Mouse (Mus musculus): ENCODE measurements at regions not wholly inside any gene's neighbourhood (a gene's known extent, or its start where the extent isn't known, plus 50 kb on each side); places are given as distances from the start of the nearest gene placed in this dataset.

DNA sequence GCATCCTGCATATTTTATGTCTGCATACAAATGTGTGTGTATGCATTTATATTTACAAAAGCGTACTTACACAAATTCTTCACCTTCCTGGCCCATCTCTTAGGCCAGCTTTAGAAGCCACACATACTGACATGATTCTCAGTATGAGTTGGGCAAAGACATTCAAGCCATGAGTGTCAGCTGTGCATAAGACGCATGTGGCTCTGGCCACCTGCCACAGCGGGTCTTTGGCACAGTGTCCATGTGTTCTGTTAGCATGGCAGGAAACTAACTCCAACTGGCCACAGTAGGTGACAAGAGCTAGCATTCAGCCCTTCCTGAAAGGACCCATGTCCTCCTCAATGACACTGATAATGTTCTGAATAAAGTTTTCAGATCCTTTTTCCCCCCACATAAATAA lies 49.8 kb upstream of the Mbnl2 start:
- TF ChIP-seq EP300 (IDR thresholded peaks at IDR 0.05; ENCODE audit: insufficient read depth, low read depth, low read length) = no peak
- TF ChIP-seq CTCF (IDR thresholded peaks at IDR 0.05) = no peak

Measured in heart, adult 2 months (tissue).